Mouse (Mus musculus): Measurements from ENCODE around the gene Ccdc58. TPM values are rescaled to one million over a fixed set of nuclear protein-coding genes. Genes with fewer than 3 reads are reported as not detected.
A peak's percentile ranks its signal among the peaks of the same experiment; 100 is the strongest.
"Not testable (repeated sequence)": the region's sequence is repeated elsewhere in the genome, so short reads cannot be mapped to it uniquely, and the experiment has no call there.

The Ccdc58 gene
- polyA plus RNA-seq, 1 experiment: 95.9 TPM

- Histone ChIP-seq H3K4me1 (ENCODE audit: control insufficient read depth, insufficient read depth, low read length) (no peaks in the 10 kb centered on the region), H3K27ac (ENCODE audit: insufficient read depth, low read length) (no peak overlapping the region), H3K4me3 (ENCODE audit: insufficient read depth, low read length) (no peak overlapping the region)
- TF ChIP-seq CTCF (IDR thresholded peaks at IDR 0.05; ENCODE audit: borderline replicate concordance, insufficient read depth, low read length) (no peak), POLR2A (IDR thresholded peaks at IDR 0.05; ENCODE audit: low read depth, low read length) (no peak)
These were observed 16.6 kb upstream of the Ccdc58 start for GRCm38 (mm10) chr16:36054920-36055319.

- no peak for TF ChIP-seq POLR2A (IDR thresholded peaks at IDR 0.05; ENCODE audit: low read depth, low read length)
- TF ChIP-seq CTCF (IDR thresholded peaks at IDR 0.05; ENCODE audit: borderline replicate concordance, insufficient read depth, low read length): no peak
- Histone ChIP-seq H3K4me1 (ENCODE audit: control insufficient read depth, insufficient read depth, low read length) (no peaks in the 10 kb centered on the region), H3K4me3 (ENCODE audit: insufficient read depth, low read length) (no peak overlapping the region), H3K27ac (ENCODE audit: insufficient read depth, low read length) (no peak overlapping the region)
These were observed 15.1 kb upstream of the Ccdc58 start for GRCm38 (mm10) chr16:36056416-36056815.

GRCm38 (mm10) chr16:36057933-36058475 lies 13.5 kb upstream of the Ccdc58 start:
- TF ChIP-seq POLR2A (IDR thresholded peaks at IDR 0.05; ENCODE audit: low read depth, low read length): no peak
- TF ChIP-seq CTCF (IDR thresholded peaks at IDR 0.05; ENCODE audit: borderline replicate concordance, insufficient read depth, low read length): no peak
- no peak overlapping the region for H3K4me3 ChIP-seq (ENCODE audit: insufficient read depth, low read length)
- no peak overlapping the region for H3K27ac ChIP-seq (ENCODE audit: insufficient read depth, low read length)

GRCm38 (mm10) chr16:36062534-36062933 lies 9.0 kb upstream of the Ccdc58 start:
- H3K4me1 ChIP-seq (ENCODE audit: control insufficient read depth, insufficient read depth, low read length); H3K4me3 ChIP-seq (ENCODE audit: insufficient read depth, low read length); H3K27ac ChIP-seq (ENCODE audit: insufficient read depth, low read length): not testable (repeated sequence)

More at GRCm38 (mm10) chr16:36057933-36058475, 13.5 kb upstream of the Ccdc58 start:
- no peaks in the 10 kb centered on the region for H3K4me1 ChIP-seq (ENCODE audit: control insufficient read depth, insufficient read depth, low read length)

- H3K27ac ChIP-seq (ENCODE audit: insufficient read depth, low read length): no peak overlapping the region
- H3K4me3 ChIP-seq (ENCODE audit: insufficient read depth, low read length): no peak overlapping the region
- H3K4me1 ChIP-seq (ENCODE audit: control insufficient read depth, insufficient read depth, low read length): peaks cover 1% of the 10 kb centered on the region; the same call in 1 of the 2 replicates
- no peak for TF ChIP-seq POLR2A (IDR thresholded peaks at IDR 0.05; ENCODE audit: low read depth, low read length)
- TF ChIP-seq CTCF (IDR thresholded peaks at IDR 0.05; ENCODE audit: borderline replicate concordance, insufficient read depth, low read length): no peak
These were observed 8.2 kb upstream of the Ccdc58 start for GRCm38 (mm10) chr16:36063315-36063714.

- no peak overlapping the region for H3K4me3 ChIP-seq (ENCODE audit: insufficient read depth, low read length)
- no peak for TF ChIP-seq CTCF (IDR thresholded peaks at IDR 0.05; ENCODE audit: borderline replicate concordance, insufficient read depth, low read length)
- TF ChIP-seq POLR2A (IDR thresholded peaks at IDR 0.05; ENCODE audit: low read depth, low read length): no peak
- no peak overlapping the region for H3K27ac ChIP-seq (ENCODE audit: insufficient read depth, low read length)
- H3K4me1 ChIP-seq (ENCODE audit: control insufficient read depth, insufficient read depth, low read length): peaks cover 5% of the 10 kb centered on the region; the same call in 1 of the 2 replicates
These were observed 6.6 kb upstream of the Ccdc58 start for GRCm38 (mm10) chr16:36064904-36065303.

- Histone ChIP-seq H3K4me3 (ENCODE audit: insufficient read depth, low read length) (no peak overlapping the region), H3K4me1 (ENCODE audit: control insufficient read depth, insufficient read depth, low read length) (peaks cover 5% of the 10 kb centered on the region; the same call in 1 of the 2 replicates), H3K27ac (ENCODE audit: insufficient read depth, low read length) (no peak overlapping the region)
- TF ChIP-seq POLR2A (IDR thresholded peaks at IDR 0.05; ENCODE audit: low read depth, low read length) (no peak), CTCF (IDR thresholded peaks at IDR 0.05; ENCODE audit: borderline replicate concordance, insufficient read depth, low read length) (no peak)
These were observed 3.8 kb upstream of the Ccdc58 start for GRCm38 (mm10) chr16:36067694-36068093.

- Histone ChIP-seq H3K27ac (ENCODE audit: insufficient read depth, low read length) (no peak overlapping the region), H3K4me1 (ENCODE audit: control insufficient read depth, insufficient read depth, low read length) (peaks cover 5% of the 10 kb centered on the region; the same call in 1 of the 2 replicates), H3K4me3 (ENCODE audit: insufficient read depth, low read length) (no peak overlapping the region)
- no peak for TF ChIP-seq POLR2A (IDR thresholded peaks at IDR 0.05; ENCODE audit: low read depth, low read length)
- no peak for TF ChIP-seq CTCF (IDR thresholded peaks at IDR 0.05; ENCODE audit: borderline replicate concordance, insufficient read depth, low read length)
These were observed 3.1 kb upstream of the Ccdc58 start for GRCm38 (mm10) chr16:36068356-36068755.

- peaks cover 5% of the 10 kb centered on the region; the same call in 1 of the 2 replicates for H3K4me1 ChIP-seq (ENCODE audit: control insufficient read depth, insufficient read depth, low read length)
- peak overlapping the region; percentile 97 for H3K4me3 ChIP-seq (ENCODE audit: insufficient read depth, low read length)
- TF ChIP-seq CTCF (IDR thresholded peaks at IDR 0.05; ENCODE audit: borderline replicate concordance, insufficient read depth, low read length) (no peak), POLR2A (IDR thresholded peaks at IDR 0.05; ENCODE audit: low read depth, low read length) (0 out of 2 replicates have a peak, but pooled peaks have one; percentile 5)
- H3K27ac ChIP-seq (ENCODE audit: insufficient read depth, low read length): no peak overlapping the region
These were observed 1.5 kb upstream of the Ccdc58 start for GRCm38 (mm10) chr16:36069819-36070575.

- Histone ChIP-seq H3K4me1 (ENCODE audit: control insufficient read depth, insufficient read depth, low read length) (peaks cover 5% of the 10 kb centered on the region; the same call in 1 of the 2 replicates), H3K4me3 (ENCODE audit: insufficient read depth, low read length) (peak overlapping the region; percentile 97), H3K27ac (ENCODE audit: insufficient read depth, low read length) (peak overlapping the region; percentile 65)
- no peak for TF ChIP-seq POLR2A (IDR thresholded peaks at IDR 0.05; ENCODE audit: low read depth, low read length)
- TF ChIP-seq CTCF (IDR thresholded peaks at IDR 0.05; ENCODE audit: borderline replicate concordance, insufficient read depth, low read length): no peak
These were observed 425 bp upstream of the Ccdc58 start for GRCm38 (mm10) chr16:36071071-36071449.
